Mouse (Mus musculus) gastrocnemius, postnatal 25 days (tissue): ENCODE measurements around the gene 1700029F12Rik. TPM values are rescaled to one million over a fixed set of nuclear protein-coding genes. Genes with fewer than 3 reads are reported as not detected.
"Not testable (repeated sequence)": the region's sequence is repeated elsewhere in the genome, so short reads cannot be mapped to it uniquely, and the experiment has no call there.

ENCODE experiments used
- DNase-seq: peaks from one replicate; pipeline ENCODE4 v3.0.0; 2022
- long read RNA-seq, 2 experiments: library from polyadenylated mRNA; stranded (forward); transcript quantifications; one replicate each; pipeline ENCODE4 v2.0.0; 2021
- total RNA-seq, 2 experiments: library from RNA; stranded (reverse); gene quantifications; 1 replicate in 1 of 2; 2 replicates in 1 of 2; pipeline ENCODE4 v1.2.3; 2021

1700029F12Rik gene
- not detected for total RNA-seq
- long read RNA-seq, experiment 1, result 0 reads
- long read RNA-seq, experiment 2, result 0 reads

GRCm38 (mm10) chr13:97034262-97034661 lies at the start of gene 1700029F12Rik:
1700029F12Rik (minus strand) TSS chr13:97034362.
- no peak for DNase-seq

GRCm38 (mm10) chr13:97082432-97082831 lies 48.3 kb upstream of the 1700029F12Rik start:
- DNase-seq, result no peak

GRCm38 (mm10) chr13:97080615-97081014 lies 46.5 kb upstream of the 1700029F12Rik start:
- no peak for DNase-seq

- DNase-seq, result no peak
Measured at GRCm38 (mm10) chr13:97080201-97080600, 46.0 kb upstream of the 1700029F12Rik start.

GRCm38 (mm10) chr13:97077556-97077955 lies 43.4 kb upstream of the 1700029F12Rik start:
- no peak for DNase-seq

- no peak for DNase-seq
Measured at GRCm38 (mm10) chr13:97073497-97073896, 39.3 kb upstream of the 1700029F12Rik start.

- DNase-seq, result no peak
Measured at GRCm38 (mm10) chr13:97071626-97072241, 37.6 kb upstream of the 1700029F12Rik start.

- no peak for DNase-seq
Measured at GRCm38 (mm10) chr13:97070931-97071625, 36.9 kb upstream of the 1700029F12Rik start.

- DNase-seq, result no peak
Measured at GRCm38 (mm10) chr13:97068151-97068550, 34.0 kb upstream of the 1700029F12Rik start.

GRCm38 (mm10) chr13:97067691-97068090 lies 33.5 kb upstream of the 1700029F12Rik start:
- no peak for DNase-seq

- no peak for DNase-seq
Measured at GRCm38 (mm10) chr13:97066649-97067550, 32.7 kb upstream of the 1700029F12Rik start, which contains the start of gene Fam169a. Fam169a (plus strand) TSS chr13:97067286.

GRCm38 (mm10) chr13:97064844-97065621 lies 30.9 kb upstream of the 1700029F12Rik start:
- not testable (repeated sequence) for DNase-seq

GRCm38 (mm10) chr13:97064413-97064812 lies 30.3 kb upstream of the 1700029F12Rik start:
- no peak for DNase-seq

- no peak for DNase-seq
Measured at GRCm38 (mm10) chr13:97063431-97063830, 29.3 kb upstream of the 1700029F12Rik start.

- DNase-seq, result no peak
Measured at GRCm38 (mm10) chr13:97062151-97062550, 28.0 kb upstream of the 1700029F12Rik start.

GRCm38 (mm10) chr13:97060331-97060730 lies 26.2 kb upstream of the 1700029F12Rik start:
- no peak for DNase-seq

- no peak for DNase-seq
Measured at GRCm38 (mm10) chr13:97059746-97060145, 25.6 kb upstream of the 1700029F12Rik start.

GRCm38 (mm10) chr13:97057817-97058216 lies 23.7 kb upstream of the 1700029F12Rik start:
- DNase-seq, result no peak

- DNase-seq, result no peak
Measured at GRCm38 (mm10) chr13:97053844-97054243, 19.7 kb upstream of the 1700029F12Rik start.

- no peak for DNase-seq
Measured at GRCm38 (mm10) chr13:97052667-97053066, 18.5 kb upstream of the 1700029F12Rik start.

GRCm38 (mm10) chr13:97051158-97051557 lies 17.0 kb upstream of the 1700029F12Rik start:
- no peak for DNase-seq

GRCm38 (mm10) chr13:97030075-97030474 lies 4.1 kb downstream of the 1700029F12Rik start:
- DNase-seq, result no peak
